Mouse (Mus musculus) layer of hippocampus, adult 8-10 months (tissue): ENCODE results near the gene Parvb. TPM values are rescaled to one million over a fixed set of nuclear protein-coding genes. Genes with fewer than 3 reads are reported as not detected.

Source experiments
- total RNA-seq, 4 experiments: library from RNA; stranded (reverse); gene quantifications; 2 replicates each; pipeline ENCODE4 v1.2.4; 2022

Parvb gene
- total RNA-seq, 4 experiments from 2014 or later: 23.2 to 33.7 (median 26.9) TPM

Other genes starting within 250 kb of the Parvb start
- 1 to 10 TPM; 5.0 to 8.6 (median 6.2) TPM for gene Efcab6, start 166.7 kb upstream of the Parvb start, total RNA-seq
- gene Sult4a1, start 126.3 kb upstream of the Parvb start, total RNA-seq: 100 to 1,000 TPM; 302 to 347 (median 323) TPM
- gene Pnpla5, start 108.9 kb upstream of the Parvb start, total RNA-seq: not detected
- 10 to 100 TPM in 2 of 4 experiments, 1 to 10 TPM in 2; 7.3 to 11.5 (median 9.4) TPM for gene Pnpla3, start 64.2 kb upstream of the Parvb start, total RNA-seq
- gene Samm50, start 39.8 kb upstream of the Parvb start, total RNA-seq: 100 to 1,000 TPM; 102 to 107 (median 105) TPM
- gene Parvg, start 92.0 kb downstream of the Parvb start, total RNA-seq: 10 to 100 TPM; 23.8 to 34.0 (median 31.7) TPM
- 10 to 100 TPM; 44.3 to 55.3 (median 48.2) TPM for gene Shisal1, start 215.1 kb downstream of the Parvb start, total RNA-seq